Mouse (Mus musculus): ENCODE results near the gene Lrrc19.

DNA sequence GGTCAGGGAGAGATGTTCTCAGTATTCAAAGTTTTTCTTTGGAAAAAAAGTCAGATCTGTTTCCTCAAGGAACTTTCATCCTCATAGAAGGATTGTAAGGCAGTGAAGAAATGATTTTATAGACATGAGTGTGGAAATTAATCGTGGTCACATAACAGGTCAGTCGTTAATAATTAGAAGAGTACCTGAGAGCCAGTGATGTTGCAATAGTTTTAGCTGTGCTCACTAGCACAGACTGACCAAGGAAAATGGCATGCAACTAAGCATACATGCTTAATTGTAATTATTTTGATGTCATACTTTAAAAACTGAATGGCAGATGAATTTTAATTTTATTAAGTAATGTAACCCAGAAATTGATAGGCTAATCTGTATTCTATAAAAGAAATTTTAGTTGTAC, 30.7 kb upstream of the Lrrc19 start:
- no peak for TF ChIP-seq CTCF (IDR thresholded peaks at IDR 0.05; ENCODE audit: low read depth, low read length)
- no peak for TF ChIP-seq TAL1 (conservative IDR thresholded peaks at IDR 0.05; ENCODE audit: low read depth, low read length)

Measured in G1E (cell line).